Mouse (Mus musculus): ENCODE data around the gene H2-T22.

DNA sequence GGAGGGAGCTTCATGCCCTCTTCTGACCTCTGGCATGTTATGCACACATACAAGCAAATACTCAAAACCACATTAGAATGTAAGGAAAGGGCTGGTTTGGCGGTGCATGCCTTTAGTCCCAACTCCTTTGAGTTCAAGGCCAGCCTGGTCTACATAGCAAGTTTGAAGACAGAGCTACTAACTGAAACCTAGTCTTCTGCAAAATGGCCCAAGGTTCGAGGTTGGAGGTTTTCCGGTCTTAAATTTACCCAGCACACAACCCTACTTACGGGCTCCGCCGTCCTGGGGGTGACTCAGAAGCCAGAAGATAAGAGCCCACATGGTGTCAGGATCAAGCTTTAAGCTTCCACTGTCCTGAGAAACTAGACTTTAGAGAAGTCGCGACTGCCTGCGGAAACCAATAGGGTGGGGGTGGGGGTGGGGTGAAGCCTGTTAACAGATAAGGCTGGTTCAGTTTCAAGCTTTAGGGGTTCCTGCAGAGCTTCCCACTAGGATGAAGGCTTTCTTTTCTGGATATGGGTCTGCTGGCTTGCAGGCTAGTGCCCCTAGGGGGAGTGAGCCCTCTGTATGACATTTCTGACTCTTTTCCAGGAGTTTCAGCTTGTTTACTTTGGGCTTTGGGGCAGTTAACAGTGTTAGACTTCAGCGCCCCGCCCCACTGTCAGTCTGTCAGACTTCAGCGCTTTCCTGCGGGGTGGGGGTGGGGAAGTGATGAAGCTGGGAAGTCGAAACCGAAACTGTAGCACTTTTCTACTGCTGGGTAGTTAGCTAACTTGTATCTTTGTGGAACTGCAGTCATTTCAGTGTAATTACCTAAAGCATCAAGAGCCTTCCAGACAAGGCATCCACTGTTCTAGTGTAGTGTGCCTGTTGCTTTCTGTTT is 22.1 kb downstream of the H2-T22 start, which contains the start of gene H2-T24:
- TF ChIP-seq CTCF (IDR thresholded peaks at IDR 0.05) = peak; percentile 59
- TF ChIP-seq EP300 (IDR thresholded peaks at IDR 0.05) = peak; percentile 72
